Mouse (Mus musculus): ENCODE measurements around the gene Hectd4. TPM values are rescaled to one million over a fixed set of nuclear protein-coding genes. Genes with fewer than 3 reads are reported as not detected.

The Hectd4 gene
- total and polyA plus RNA-seq, 2 experiments from 2014 or later = 2.0 to 19.5 TPM

GRCm38 (mm10) chr5:121333976-121334375, 114.0 kb downstream of the Hectd4 start:
- H3K27me3 ChIP-seq (ENCODE audit: control insufficient read depth, insufficient read depth, low read length) = no peaks in the 10 kb centered on the region
- no peak overlapping the region for H3K27ac ChIP-seq (ENCODE audit: low read depth)
- no peak overlapping the region for H3K4me2 ChIP-seq (ENCODE audit: low read depth, low read length)
- no peak for TF ChIP-seq EP300 (IDR thresholded peaks at IDR 0.05; ENCODE audit: low read depth)
- peaks cover 75% of the 10 kb centered on the region for H3K36me3 ChIP-seq (replicated peaks; ENCODE audit: control insufficient read depth, insufficient read depth, low read length)
- no peak overlapping the region for H3K9ac ChIP-seq (replicated peaks; ENCODE audit: low read depth, low read length)
- no peak for ATAC-seq (ENCODE audit: insufficient read depth, low read depth)
- 89% methylated on average over 9 of the region's 9 CpGs for WGBS
- no peaks in the 10 kb centered on the region for H3K4me1 ChIP-seq (ENCODE audit: control insufficient read depth, insufficient read depth)
- H3K9me3 ChIP-seq (replicated peaks; ENCODE audit: control insufficient read depth, low read length) = no peaks in the 10 kb centered on the region
- no peak for DNase-seq (ENCODE audit: low spot score)
- no peak overlapping the region for H3K4me3 ChIP-seq (ENCODE audit: low read depth, low read length)

- H3K27ac ChIP-seq (ENCODE audit: low read depth) = no peak overlapping the region
- H3K36me3 ChIP-seq (replicated peaks; ENCODE audit: control insufficient read depth, insufficient read depth, low read length) = peaks cover 75% of the 10 kb centered on the region
- TF ChIP-seq CTCF (IDR thresholded peaks at IDR 0.05; ENCODE audit: low read depth) = no peak
- no peak for TF ChIP-seq EP300 (IDR thresholded peaks at IDR 0.05; ENCODE audit: low read depth)
- no peak for DNase-seq (ENCODE audit: low spot score)
- ATAC-seq (ENCODE audit: insufficient read depth, low read depth) = no peak
- WGBS = 71% methylated on average over 5 of the region's 5 CpGs
- no peak overlapping the region for H3K4me2 ChIP-seq (ENCODE audit: low read depth, low read length)
- no peaks in the 10 kb centered on the region for H3K9me3 ChIP-seq (replicated peaks; ENCODE audit: control insufficient read depth, low read length)
- H3K4me1 ChIP-seq (ENCODE audit: control insufficient read depth, insufficient read depth) = no peaks in the 10 kb centered on the region
- no peak overlapping the region for H3K9ac ChIP-seq (replicated peaks; ENCODE audit: low read depth, low read length)
- H3K27me3 ChIP-seq (ENCODE audit: control insufficient read depth, insufficient read depth, low read length) = no peaks in the 10 kb centered on the region
- H3K4me3 ChIP-seq (ENCODE audit: low read depth, low read length) = no peak overlapping the region
These were observed 114.4 kb downstream of the Hectd4 start for GRCm38 (mm10) chr5:121334454-121334853.

GRCm38 (mm10) chr5:121335426-121335825, 115.4 kb downstream of the Hectd4 start:
- Histone ChIP-seq H3K9ac (replicated peaks; ENCODE audit: low read depth, low read length) (no peak overlapping the region), H3K4me1 (ENCODE audit: control insufficient read depth, insufficient read depth) (no peaks in the 10 kb centered on the region), H3K9me3 (replicated peaks; ENCODE audit: control insufficient read depth, low read length) (no peaks in the 10 kb centered on the region), H3K27ac (ENCODE audit: low read depth) (no peak overlapping the region), H3K4me2 (ENCODE audit: low read depth, low read length) (no peak overlapping the region), H3K36me3 (replicated peaks; ENCODE audit: control insufficient read depth, insufficient read depth, low read length) (peaks cover 82% of the 10 kb centered on the region), H3K4me3 (ENCODE audit: low read depth, low read length) (no peak overlapping the region), H3K27me3 (ENCODE audit: control insufficient read depth, insufficient read depth, low read length) (no peaks in the 10 kb centered on the region)
- ATAC-seq (ENCODE audit: insufficient read depth, low read depth) = no peak
- no peak for TF ChIP-seq CTCF (IDR thresholded peaks at IDR 0.05; ENCODE audit: low read depth)
- no peak for TF ChIP-seq EP300 (IDR thresholded peaks at IDR 0.05; ENCODE audit: low read depth)
- no peak for DNase-seq (ENCODE audit: low spot score)
- 94% methylated on average over 4 of the region's 4 CpGs for WGBS

DNA sequence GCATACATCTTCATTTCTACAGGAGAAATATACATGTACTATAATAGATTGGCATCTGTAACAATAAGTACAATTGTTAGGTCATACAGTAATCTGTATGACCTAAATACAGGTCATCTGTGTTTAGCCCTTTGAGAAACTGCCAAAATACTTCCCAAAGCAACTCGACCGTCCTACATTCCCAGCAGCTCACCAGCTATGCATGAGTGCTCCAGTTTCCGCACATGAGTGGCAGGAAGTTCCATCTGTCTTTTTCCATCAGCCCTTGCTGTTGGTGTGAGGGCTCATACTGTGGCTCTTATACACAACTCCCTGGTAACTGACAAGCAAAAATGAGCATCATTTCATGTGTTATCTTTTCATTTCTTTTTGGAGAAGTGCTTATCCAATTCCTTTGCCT, 116.0 kb downstream of the Hectd4 start:
- Histone ChIP-seq H3K27ac (ENCODE audit: low read depth) (no peak overlapping the region), H3K9me3 (replicated peaks; ENCODE audit: control insufficient read depth, low read length) (no peaks in the 10 kb centered on the region), H3K4me1 (ENCODE audit: control insufficient read depth, insufficient read depth) (no peaks in the 10 kb centered on the region), H3K9ac (replicated peaks; ENCODE audit: low read depth, low read length) (no peak overlapping the region), H3K27me3 (ENCODE audit: control insufficient read depth, insufficient read depth, low read length) (no peaks in the 10 kb centered on the region), H3K36me3 (replicated peaks; ENCODE audit: control insufficient read depth, insufficient read depth, low read length) (peaks cover 86% of the 10 kb centered on the region), H3K4me2 (ENCODE audit: low read depth, low read length) (no peak overlapping the region), H3K4me3 (ENCODE audit: low read depth, low read length) (no peak overlapping the region)
- no peak for ATAC-seq (ENCODE audit: insufficient read depth, low read depth)
- TF ChIP-seq EP300 (IDR thresholded peaks at IDR 0.05; ENCODE audit: low read depth) (no peak), CTCF (IDR thresholded peaks at IDR 0.05; ENCODE audit: low read depth) (no peak)
- no peak for DNase-seq (ENCODE audit: low spot score)
- 44% methylated on average over 3 of the region's 3 CpGs for WGBS

DNA sequence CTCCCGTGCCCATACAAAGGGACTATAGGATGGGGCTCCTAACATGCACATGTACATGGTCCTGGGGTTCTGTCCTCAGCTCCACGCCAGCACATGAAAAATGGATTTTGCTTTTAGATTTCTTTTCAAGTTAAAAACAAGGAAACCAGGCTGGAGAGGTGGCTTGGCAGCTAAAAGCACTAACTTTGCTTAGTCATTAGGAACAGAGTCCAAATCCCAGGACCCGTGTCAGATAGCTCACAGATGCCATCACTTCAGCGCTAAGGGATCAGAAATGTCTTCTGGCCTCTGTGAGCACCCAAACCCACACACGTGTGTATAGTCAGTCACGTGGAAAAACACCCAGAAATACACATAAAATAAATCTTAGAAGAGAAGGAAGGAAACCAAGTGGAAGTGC, 116.8 kb downstream of the Hectd4 start:
- ATAC-seq (ENCODE audit: insufficient read depth, low read depth) (no peak), DNase-seq (ENCODE audit: low spot score) (no peak)
- Histone ChIP-seq H3K9me3 (replicated peaks; ENCODE audit: control insufficient read depth, low read length) (no peaks in the 10 kb centered on the region), H3K4me1 (ENCODE audit: control insufficient read depth, insufficient read depth) (no peaks in the 10 kb centered on the region), H3K27ac (ENCODE audit: low read depth) (no peak overlapping the region), H3K9ac (replicated peaks; ENCODE audit: low read depth, low read length) (no peak overlapping the region), H3K36me3 (replicated peaks; ENCODE audit: control insufficient read depth, insufficient read depth, low read length) (peaks cover 83% of the 10 kb centered on the region), H3K27me3 (ENCODE audit: control insufficient read depth, insufficient read depth, low read length) (no peaks in the 10 kb centered on the region), H3K4me3 (ENCODE audit: low read depth, low read length) (no peak overlapping the region), H3K4me2 (ENCODE audit: low read depth, low read length) (no peak overlapping the region)
- WGBS = 90% methylated on average over 6 of the region's 6 CpGs
- TF ChIP-seq CTCF (IDR thresholded peaks at IDR 0.05; ENCODE audit: low read depth) (no peak), EP300 (IDR thresholded peaks at IDR 0.05; ENCODE audit: low read depth) (no peak)

DNA sequence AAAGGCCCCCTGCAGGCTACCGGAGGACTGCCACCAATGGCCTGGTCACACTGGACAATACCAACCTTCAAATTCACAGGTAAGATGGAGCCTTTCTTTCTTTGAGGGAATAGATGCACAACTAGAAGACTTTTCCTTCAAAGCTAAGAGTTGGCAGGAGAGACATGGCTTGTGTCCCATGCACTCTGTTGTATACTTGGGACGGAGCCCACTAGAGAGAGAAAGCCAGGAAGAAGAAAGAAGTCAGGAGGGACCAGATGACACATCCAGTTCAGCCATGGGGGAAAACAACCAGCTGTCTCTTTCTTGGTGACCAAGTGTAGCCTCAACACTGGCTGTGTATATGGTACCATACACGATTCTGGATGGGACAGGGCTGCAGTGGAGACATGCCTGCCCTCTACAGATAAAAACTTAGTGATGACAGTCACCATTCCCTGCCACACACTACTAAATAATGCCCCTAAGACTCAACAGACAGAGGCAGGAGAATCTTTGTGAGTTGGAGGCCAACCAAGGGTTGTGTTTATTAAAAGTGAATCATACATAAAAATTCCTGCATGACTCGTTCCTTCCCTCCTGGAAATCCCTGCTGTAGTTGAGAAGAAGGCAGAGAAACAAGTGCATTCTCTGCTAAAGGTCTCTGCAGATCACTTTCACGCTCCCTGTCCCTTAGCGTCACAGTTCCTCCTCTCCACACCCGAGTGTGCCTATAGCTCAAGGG, 119.7 kb downstream of the Hectd4 start:
- H3K9me3 ChIP-seq (replicated peaks; ENCODE audit: control insufficient read depth, low read length) = no peaks in the 10 kb centered on the region
- H3K27me3 ChIP-seq (ENCODE audit: control insufficient read depth, insufficient read depth, low read length) = no peaks in the 10 kb centered on the region
- no peak overlapping the region for H3K27ac ChIP-seq (ENCODE audit: low read depth)
- peaks cover 88% of the 10 kb centered on the region for H3K36me3 ChIP-seq (replicated peaks; ENCODE audit: control insufficient read depth, insufficient read depth, low read length)
- no peak overlapping the region for H3K4me3 ChIP-seq (ENCODE audit: low read depth, low read length)
- ATAC-seq (ENCODE audit: insufficient read depth, low read depth) = no peak
- no peak for DNase-seq (ENCODE audit: low spot score)
- H3K9ac ChIP-seq (replicated peaks; ENCODE audit: low read depth, low read length) = no peak overlapping the region
- H3K4me1 ChIP-seq (ENCODE audit: control insufficient read depth, insufficient read depth) = no peaks in the 10 kb centered on the region
- TF ChIP-seq EP300 (IDR thresholded peaks at IDR 0.05; ENCODE audit: low read depth) (no peak), CTCF (IDR thresholded peaks at IDR 0.05; ENCODE audit: low read depth) (no peak)
- no peak overlapping the region for H3K4me2 ChIP-seq (ENCODE audit: low read depth, low read length)
- WGBS = 79% methylated on average over 7 of the region's 7 CpGs
